Mouse (Mus musculus) bone marrow macrophage, adult 2 months (primary cell): ENCODE data around the gene 9130023H24Rik.

ENCODE experiments used
- CTCF ChIP-seq: IDR thresholded peaks from 2 replicates; pipeline ENCODE4 v1.5.1; 2012; ENCODE audit warnings: low read depth, mild to moderate bottlenecking, low read length, moderate library complexity
- POLR2A ChIP-seq: IDR thresholded peaks from 2 replicates; pipeline ENCODE4 v1.6.1; 2012; ENCODE audit warnings: mild to moderate bottlenecking, low read depth, low read length, borderline replicate concordance

GRCm38 (mm10) chr7:128240131-128240784 lies 2.4 kb upstream of the 9130023H24Rik start:
- TF ChIP-seq POLR2A (no peak), CTCF (no peak)
